Mouse (Mus musculus) CD8-positive naive resting alpha-beta T cell, adult 2 months (primary cell): ENCODE measurements around the gene Zfp986.
"Not testable (repeated sequence)": the region's sequence is repeated elsewhere in the genome, so short reads cannot be mapped to it uniquely, and the experiment has no call there.

Source experiments
- DNase-seq, 2 experiments: peaks; one replicate each; pipeline ENCODE4 v3.0.0; 2022; ENCODE audit warnings: low read depth in 2 of 2, low spot score in 2 of 2

The Zfp986 gene

GRCm38 (mm10) chr4:145868494-145868893 is at the start of gene Zfp986:
TSS of gene Zfp986 (plus strand) at chr4:145868794.
- DNase-seq: not testable (repeated sequence)

DNA sequence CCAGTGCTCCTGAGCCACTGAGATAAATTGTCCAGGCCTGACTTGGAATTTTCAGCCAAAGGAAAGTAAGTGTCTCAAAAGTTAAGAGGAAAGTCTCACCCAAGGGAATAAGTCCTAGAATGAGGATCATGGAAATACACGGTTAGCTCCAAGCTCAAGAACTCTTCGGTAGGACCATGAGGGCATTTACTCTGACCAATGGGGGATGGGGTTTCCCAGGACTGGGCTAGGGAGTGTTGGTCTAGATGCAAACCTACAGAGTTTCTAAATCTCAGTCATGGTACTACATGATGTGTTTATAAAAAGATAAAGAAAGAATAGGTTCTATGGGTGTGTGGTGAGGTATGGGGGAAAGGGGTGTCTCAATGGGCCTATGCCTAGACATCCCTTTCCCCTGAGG is 48.6 kb upstream of the Zfp986 start:
- not testable (repeated sequence) for DNase-seq

GRCm38 (mm10) chr4:145825606-145826005 is 43.0 kb upstream of the Zfp986 start:
- DNase-seq: not testable (repeated sequence)

DNA sequence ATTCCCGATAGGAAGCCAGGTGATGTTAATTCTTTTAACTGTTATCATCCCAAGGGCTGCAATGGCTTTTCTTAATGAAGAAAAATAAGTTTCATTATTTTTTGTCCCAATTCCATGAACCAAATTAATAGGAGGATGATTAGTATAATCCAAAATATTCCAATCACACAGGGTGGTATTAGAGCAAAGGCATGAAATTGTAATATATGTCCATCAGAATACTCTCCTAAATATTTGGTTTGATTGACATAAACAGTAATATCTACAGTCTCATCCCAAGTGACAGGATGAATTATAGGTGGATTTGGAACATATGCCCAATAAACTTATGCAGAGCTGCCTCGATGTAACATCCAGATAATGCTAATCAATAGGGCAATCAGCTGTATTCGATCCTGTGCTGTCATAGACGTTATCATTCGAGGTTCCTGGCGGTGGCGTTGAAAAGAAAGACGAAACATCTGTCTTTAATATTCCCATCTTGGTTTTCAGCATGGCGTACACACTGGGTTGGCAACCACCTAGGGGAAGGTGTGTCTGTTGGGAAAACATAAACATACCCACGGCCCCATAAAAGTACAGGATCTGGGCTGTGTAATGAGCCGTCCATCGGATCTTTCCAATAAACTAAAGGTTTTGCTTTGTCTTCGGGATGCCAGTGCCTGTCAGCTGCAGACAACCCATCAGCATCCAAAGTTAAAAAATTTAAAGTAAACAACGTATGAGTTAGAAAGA is 37.1 kb upstream of the Zfp986 start:
- DNase-seq: not testable (repeated sequence)

DNA sequence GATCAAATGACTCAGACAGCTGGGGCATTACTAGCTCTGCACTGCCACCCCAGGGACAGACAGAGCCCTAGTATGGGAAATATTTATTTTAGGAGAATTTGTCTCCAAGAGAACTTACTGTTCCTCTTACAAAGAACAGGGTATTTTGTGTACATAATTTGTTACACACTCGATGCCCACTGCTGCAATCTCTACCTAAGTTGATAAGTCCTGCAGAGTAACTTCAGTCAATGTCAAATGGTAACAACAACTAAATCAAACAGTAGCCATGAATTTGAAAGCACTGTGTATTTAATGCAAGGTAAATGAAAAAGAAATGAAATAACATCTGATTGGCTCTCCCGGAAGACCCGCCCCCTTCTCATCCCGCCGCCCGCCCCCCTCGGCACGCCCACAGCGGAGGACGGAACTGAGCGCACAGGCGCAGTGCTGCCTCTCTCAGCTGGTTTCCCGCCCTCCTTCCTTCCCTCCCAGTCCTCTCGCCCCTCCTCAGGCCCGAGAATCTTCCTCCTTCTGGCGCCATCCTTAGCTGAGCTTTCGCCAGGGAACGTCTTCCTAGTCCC is 32.2 kb upstream of the Zfp986 start:
- DNase-seq: not testable (repeated sequence)

DNA sequence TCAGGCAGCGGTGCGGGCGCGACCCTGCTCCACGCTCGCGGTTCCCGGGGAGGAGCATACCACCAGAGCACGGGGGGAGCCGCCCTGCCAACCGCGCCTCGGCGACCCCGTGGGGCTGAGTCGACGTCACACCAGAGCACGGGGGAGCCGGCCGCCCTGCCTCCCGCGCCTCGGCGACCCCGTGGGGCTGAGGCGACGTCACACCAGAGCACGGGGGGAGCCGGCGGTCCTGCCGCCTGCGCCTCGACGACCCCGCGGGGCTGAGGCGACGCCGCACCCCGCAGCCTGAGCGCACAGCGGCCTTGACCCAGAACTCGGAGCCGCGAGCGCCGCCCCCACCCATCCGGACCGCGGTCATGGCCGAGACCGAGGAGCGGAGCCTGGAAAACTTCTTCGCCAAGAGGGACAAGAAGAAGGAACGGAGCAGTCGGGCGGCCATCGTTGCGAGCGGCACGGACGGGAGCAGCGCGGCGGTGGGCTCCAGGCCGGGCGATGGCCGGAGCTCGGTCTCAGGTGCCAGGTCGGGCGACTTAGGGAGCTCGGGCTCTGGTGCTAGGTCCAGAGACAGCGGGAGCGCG is 31.6 kb upstream of the Zfp986 start:
- not testable (repeated sequence) for DNase-seq

DNA sequence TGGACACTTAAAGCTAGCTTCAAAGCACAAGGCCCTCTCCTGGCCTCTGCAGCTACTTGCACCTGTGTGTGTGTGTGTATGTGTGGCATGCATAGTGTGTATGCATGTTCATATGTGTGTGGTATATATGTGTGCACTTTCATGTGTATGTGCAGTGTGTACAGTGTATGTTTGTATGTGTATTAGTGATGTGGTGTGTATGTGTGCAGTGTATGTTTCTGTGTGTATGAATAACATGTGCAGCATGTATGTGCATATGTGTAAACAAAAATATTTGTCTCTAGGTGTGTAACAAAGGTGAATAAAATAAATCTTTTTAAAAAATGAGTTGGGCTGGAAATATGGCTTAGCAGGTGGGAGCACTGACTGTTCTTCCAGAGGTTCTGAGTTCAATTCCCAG is 21.8 kb upstream of the Zfp986 start:
- DNase-seq: not testable (repeated sequence)

DNA sequence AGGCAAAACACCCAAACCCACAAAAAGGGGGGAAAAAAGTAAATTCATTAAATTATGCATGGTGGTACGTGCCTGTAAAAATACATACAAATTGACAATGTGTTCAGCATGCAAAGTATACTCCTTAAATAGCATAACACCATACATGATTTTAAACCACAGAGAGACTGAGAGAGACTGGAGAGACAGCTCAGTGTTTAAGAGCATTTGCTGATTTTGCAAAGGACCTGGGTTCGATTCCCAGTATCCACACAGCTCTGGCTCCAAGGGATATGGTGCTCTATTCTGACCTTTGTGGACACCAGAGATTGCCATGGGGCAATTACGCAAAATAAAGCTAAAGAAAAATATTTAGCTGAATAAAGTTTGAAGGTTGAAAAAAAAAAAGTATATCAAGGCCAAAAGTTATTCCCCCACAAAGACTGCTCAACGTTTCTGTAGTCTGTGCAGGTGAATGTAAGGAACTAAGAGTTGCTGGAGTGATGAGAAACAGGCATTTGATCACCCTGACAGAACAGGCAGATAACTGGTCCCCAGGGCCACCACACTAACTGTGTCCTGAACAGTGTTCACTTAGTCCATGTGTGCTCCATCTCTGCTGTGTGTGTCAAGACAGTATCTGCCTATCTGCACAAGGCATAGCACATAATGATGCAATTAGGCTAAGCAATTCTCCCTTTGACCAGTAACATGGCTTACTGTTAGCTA is 20.3 kb upstream of the Zfp986 start:
- not testable (repeated sequence) for DNase-seq

DNA sequence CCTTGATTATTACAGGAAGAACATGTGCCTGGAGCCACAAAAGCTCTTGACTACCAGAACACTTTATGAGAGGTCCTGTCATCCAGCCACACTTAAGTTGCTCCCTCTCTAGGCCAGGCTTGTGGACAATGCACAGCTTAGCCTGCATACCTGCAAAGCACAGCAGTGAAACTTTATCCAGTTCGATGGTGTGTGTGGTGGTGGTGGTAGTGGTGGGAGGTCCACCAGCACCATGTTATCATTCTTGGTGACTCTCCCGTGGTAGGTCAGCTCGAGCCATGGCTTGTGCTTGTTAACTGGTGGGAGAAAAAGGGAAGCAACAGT is 19.7 kb upstream of the Zfp986 start:
- not testable (repeated sequence) for DNase-seq

DNA sequence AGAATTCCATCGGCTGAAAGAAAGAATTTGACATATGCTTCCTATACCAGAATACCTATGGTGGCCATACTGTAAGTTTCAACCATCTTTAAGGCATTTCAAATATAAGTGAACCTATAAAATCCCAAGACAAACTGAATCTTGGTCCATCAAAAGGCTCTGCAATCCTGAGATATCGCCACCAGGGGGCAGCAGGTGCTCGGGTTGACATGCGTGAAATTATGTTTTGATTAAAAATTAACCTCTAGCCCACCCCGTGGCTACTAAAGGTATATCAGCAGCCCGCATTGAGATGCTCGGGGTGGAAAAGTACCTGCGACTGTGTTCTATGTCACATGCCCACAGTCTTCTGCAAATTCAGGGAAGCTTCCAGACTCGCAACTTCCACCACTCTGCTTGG is 17.2 kb upstream of the Zfp986 start:
- not testable (repeated sequence) for DNase-seq

DNA sequence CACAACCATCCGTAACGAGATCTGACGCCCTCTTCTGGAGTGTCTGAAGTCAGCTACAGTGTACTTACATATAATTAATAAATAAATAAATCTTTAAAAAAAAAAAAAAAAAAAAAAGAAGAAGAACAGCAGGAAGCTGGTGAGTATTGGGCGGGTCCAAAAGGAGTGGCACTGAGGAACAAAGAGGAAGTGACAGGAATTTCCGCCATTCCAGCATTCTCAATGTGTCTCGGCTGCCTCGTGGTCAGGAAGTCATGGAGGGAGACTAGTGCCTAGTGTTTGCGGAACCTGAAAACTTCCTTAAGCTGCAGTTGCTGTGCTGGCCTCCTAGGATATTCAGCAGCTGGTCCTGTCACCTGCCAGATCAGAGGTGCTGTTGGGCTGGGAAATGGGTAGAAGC is 4.7 kb upstream of the Zfp986 start:
- not testable (repeated sequence) for DNase-seq
